In genomic region chr10:12826760-12827281, GRCm38 (mm10) we compare ENCODE assay signal across 7 mouse cellular contexts. TPM values are rescaled to one million over a fixed set of nuclear protein-coding genes. Genes with fewer than 3 reads are reported as not detected.
A peak's percentile ranks its signal among the peaks of the same experiment; 100 is the strongest.
DNase-seq lines count a peak whose midpoint lies in the region; ATAC-seq and TF ChIP-seq lines count a peak whose summit lies in the region.

No protein-coding gene starts in this region.

- H3K36me3 ChIP-seq in midbrain, postnatal 0 days (ENCODE audit: insufficient read depth, low read length): no peaks in the 10 kb centered on the region
- no peaks in the 10 kb centered on the region for H3K36me3 ChIP-seq in midbrain, embryonic 15.5 days (replicated peaks)
- no peaks in the 10 kb centered on the region for H3K36me3 ChIP-seq in embryonic facial prominence, embryonic 11.5 days (replicated peaks; ENCODE audit: control insufficient read depth, insufficient read depth, low read depth, low read length)

- H3K9ac ChIP-seq in midbrain, postnatal 0 days (replicated peaks; ENCODE audit: low read length, poor library complexity, severe bottlenecking): no peak overlapping the region
- no peak overlapping the region for H3K9ac ChIP-seq in midbrain, embryonic 15.5 days
- H3K9ac ChIP-seq in embryonic facial prominence, embryonic 11.5 days (replicated peaks; ENCODE audit: low read length): no peak overlapping the region

- no peak for ATAC-seq in midbrain, postnatal 0 days (ENCODE audit: low FRiP score)
- no peak for ATAC-seq in midbrain, embryonic 15.5 days (replicated peaks)
- no peak; the same call in 1 of the 2 replicates for ATAC-seq in embryonic facial prominence, embryonic 11.5 days (replicated peaks; ENCODE audit: insufficient number of reproducible peaks, low FRiP score, low TSS enrichment, low read depth)

- H3K27me3 ChIP-seq in midbrain, postnatal 0 days (ENCODE audit: insufficient read depth, low read length): no peaks in the 10 kb centered on the region
- H3K27me3 ChIP-seq in midbrain, embryonic 15.5 days (replicated peaks): no peaks in the 10 kb centered on the region
- H3K27me3 ChIP-seq in embryonic facial prominence, embryonic 11.5 days (ENCODE audit: control insufficient read depth, insufficient read depth, low read length): no peaks in the 10 kb centered on the region

- no peak overlapping the region for H3K4me3 ChIP-seq in midbrain, postnatal 0 days (ENCODE audit: low read depth, low read length)
- H3K4me3 ChIP-seq in midbrain, embryonic 15.5 days: no peak overlapping the region
- no peak overlapping the region for H3K4me3 ChIP-seq in embryonic facial prominence, embryonic 11.5 days (ENCODE audit: low read depth, low read length)

- H3K4me2 ChIP-seq in midbrain, postnatal 0 days (ENCODE audit: low read depth, low read length, poor library complexity, severe bottlenecking): no peak overlapping the region
- no peak overlapping the region for H3K4me2 ChIP-seq in midbrain, embryonic 15.5 days
- H3K4me2 ChIP-seq in embryonic facial prominence, embryonic 11.5 days (ENCODE audit: low read depth, low read length): no peak overlapping the region

- TF ChIP-seq CTCF in midbrain, postnatal 0 days (IDR thresholded peaks at IDR 0.05): no peak

- H3K4me1 ChIP-seq in midbrain, postnatal 0 days (ENCODE audit: insufficient read depth, low read length): 0 out of 2 replicates have a peak, but pooled peaks cover 3% of the 10 kb centered on the region
- H3K4me1 ChIP-seq in midbrain, embryonic 15.5 days: no peaks in the 10 kb centered on the region
- no peaks in the 10 kb centered on the region for H3K4me1 ChIP-seq in embryonic facial prominence, embryonic 11.5 days (ENCODE audit: control insufficient read depth, insufficient read depth, low read length)

- H3K9me3 ChIP-seq in midbrain, postnatal 0 days (ENCODE audit: low read length): no peaks in the 10 kb centered on the region
- H3K9me3 ChIP-seq in midbrain, embryonic 15.5 days: no peaks in the 10 kb centered on the region
- no peaks in the 10 kb centered on the region for H3K9me3 ChIP-seq in embryonic facial prominence, embryonic 11.5 days (replicated peaks; ENCODE audit: control insufficient read depth, low read length)

- 78% methylated on average over 6 of the region's 6 CpGs for WGBS in midbrain, postnatal 0 days
- 78% methylated on average over 6 of the region's 6 CpGs for WGBS in midbrain, embryonic 15.5 days
- 66% methylated on average over 6 of the region's 6 CpGs for WGBS in embryonic facial prominence, embryonic 11.5 days
- 32% methylated on average over 6 of the region's 6 CpGs for WGBS in large intestine, adult 2 months

- H3K27ac ChIP-seq in midbrain, postnatal 0 days (ENCODE audit: low read depth, low read length): no peak overlapping the region
- no peak overlapping the region for H3K27ac ChIP-seq in midbrain, embryonic 15.5 days
- no peak overlapping the region for H3K27ac ChIP-seq in embryonic facial prominence, embryonic 11.5 days (replicated peaks; ENCODE audit: low read depth, low read length)

- DNase-seq in midbrain, postnatal 0 days (ENCODE audit: low spot score): peak; percentile 33
- peak; percentile 50 for DNase-seq in embryonic facial prominence, embryonic 11.5 days (ENCODE audit: low spot score)
- peak; percentile 31 for DNase-seq in large intestine, adult 2 months (ENCODE audit: low read depth, low spot score)
- DNase-seq in lung, postnatal 14 days: peak; percentile 38
- no peak for DNase-seq in retina, embryonic 14.5 days (ENCODE audit: low spot score)
- no peak for DNase-seq in ovary, adult 18-20 months (ENCODE audit: low spot score)

RNA-seq across cellular contexts. Expression of gene Utrn, which starts 42.3 kb away (rescaled TPM):
- 20.6 and 29.2 TPM in 2 replicates for total RNA-seq in midbrain, postnatal 0 days (2014; rRNA removed)
- 13.9 and 15.4 TPM in 2 replicates for polyA plus RNA-seq in midbrain, postnatal 0 days (2015; fragmentation: Nextera tagmentation; extraction: Ambion mirVana)
- 19.7 and 21.1 TPM in 2 replicates for polyA plus RNA-seq in midbrain, embryonic 15.5 days (2015; fragmentation: Nextera tagmentation; extraction: Ambion mirVana)
- polyA plus RNA-seq in embryonic facial prominence, embryonic 11.5 days (2014; fragmentation: Nextera tagmentation; extraction: Ambion mirVana): 47.4 and 51.9 TPM in 2 replicates
- 10.5 and 21.2 TPM in 2 replicates for polyA plus RNA-seq in large intestine, adult 2 months (2012; rRNA removed)

Comparison
In these comparisons a context has a peak if more than half of its experiments do, and no peak if none do; other contexts are left out.
1. DNase-seq: peak in midbrain, postnatal 0 days (single experiment), embryonic facial prominence, embryonic 11.5 days (single experiment), large intestine, adult 2 months (single experiment) and lung, postnatal 14 days (single experiment); none in retina, embryonic 14.5 days (single experiment) and ovary, adult 18-20 months (single experiment).